Mouse (Mus musculus) brain, adult 2 months (tissue): ENCODE results near the gene Tnfrsf8.

Experiments
- DNase-seq: peaks from one replicate; pipeline ENCODE4 v3.0.0; 2011; ENCODE audit warnings: low read depth, low spot score

Gene Tnfrsf8

DNA sequence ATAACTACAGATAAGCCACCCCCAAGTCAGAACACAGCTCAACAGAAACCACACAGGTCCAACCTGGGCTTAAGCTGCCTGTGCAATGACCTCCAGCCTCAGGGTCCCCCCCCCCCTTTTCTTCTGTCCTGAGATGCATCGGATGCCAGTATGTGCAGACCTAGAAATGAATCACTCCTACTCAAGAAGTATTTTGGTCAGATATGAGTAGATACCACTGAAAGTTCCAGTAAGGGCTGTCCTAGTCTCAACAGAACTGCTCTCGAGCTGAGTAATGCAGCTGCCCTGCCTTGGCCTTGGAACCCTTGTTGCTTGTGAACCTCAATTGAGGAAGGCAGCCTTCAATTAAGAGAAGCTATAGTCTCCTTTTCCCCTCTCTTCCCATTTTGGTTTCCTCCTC is 4.1 kb downstream of the Tnfrsf8 start:
- no peak for DNase-seq

DNA sequence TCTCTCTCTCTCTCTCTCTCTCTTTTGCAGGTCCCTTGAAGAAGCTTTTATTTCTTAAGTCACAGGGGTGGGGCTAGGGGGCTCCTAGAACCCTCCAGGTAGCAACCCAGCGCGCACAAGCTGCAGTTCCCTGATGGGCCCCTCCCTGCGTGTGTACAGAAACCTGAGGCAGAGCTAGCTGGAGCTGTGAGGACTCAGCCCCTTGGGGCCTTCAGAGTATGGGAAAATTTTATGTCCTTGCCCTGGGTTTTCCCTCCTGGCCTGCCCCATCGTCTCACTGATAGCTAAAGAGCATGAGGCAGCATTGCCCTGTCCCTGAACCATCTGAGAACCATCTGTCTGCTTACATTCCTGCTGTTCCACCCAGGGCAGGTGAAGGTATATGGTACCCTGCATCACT is 8.5 kb downstream of the Tnfrsf8 start:
- DNase-seq = no peak

DNA sequence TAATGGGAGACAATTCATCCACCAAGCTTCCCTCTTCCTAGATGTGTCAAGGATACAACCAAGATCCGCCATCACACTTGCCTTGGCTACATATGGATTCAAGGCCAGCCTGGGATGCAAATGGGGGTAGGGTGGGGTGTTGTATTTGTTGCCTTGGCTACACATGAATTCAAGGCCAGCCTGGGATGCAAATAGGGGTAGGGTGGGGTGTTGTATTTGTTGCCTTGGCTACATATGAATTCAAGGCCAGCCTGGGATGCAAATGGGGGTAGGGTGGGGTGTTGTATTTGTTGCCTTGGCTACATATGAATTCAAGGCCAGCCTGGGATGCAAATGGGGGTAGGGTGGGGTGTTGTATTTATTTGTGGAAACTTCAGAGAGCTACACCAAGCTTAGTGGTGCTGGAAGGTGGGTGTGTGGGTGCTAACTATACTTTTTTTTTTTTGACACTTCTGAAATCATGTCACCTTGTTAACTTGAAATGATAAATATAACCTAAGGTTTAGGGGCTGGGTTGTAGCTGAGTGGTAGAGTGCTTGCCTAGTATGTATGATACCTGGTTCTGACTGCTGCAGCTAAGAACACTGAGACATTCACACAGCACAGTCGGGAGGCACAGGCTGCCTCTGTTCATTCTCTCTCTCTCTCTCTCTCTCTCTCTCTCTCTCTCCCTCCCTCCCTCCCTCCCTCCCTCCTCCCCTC is 9.2 kb downstream of the Tnfrsf8 start:
- peak; percentile 24 for DNase-seq

DNA sequence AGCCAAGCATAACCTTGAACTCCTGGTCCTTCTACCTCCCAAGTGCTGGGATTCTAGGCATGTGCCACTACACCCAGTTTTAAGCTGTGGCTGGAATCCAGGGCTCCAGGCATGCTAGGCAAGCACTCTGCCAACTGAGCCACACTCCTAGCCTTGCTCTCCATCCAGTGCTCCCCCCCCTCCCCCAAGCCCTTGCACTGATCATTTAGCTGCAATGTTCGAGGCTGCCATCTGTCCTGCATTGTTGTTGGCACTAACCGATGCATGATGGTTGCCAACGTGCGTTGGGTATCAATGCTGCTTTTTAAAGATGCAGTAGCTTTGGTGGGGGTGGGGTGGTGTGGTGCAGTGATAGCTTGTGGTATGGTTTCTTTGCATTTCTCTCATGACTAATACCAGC is 10.9 kb downstream of the Tnfrsf8 start:
- peak; percentile 41 for DNase-seq

DNA sequence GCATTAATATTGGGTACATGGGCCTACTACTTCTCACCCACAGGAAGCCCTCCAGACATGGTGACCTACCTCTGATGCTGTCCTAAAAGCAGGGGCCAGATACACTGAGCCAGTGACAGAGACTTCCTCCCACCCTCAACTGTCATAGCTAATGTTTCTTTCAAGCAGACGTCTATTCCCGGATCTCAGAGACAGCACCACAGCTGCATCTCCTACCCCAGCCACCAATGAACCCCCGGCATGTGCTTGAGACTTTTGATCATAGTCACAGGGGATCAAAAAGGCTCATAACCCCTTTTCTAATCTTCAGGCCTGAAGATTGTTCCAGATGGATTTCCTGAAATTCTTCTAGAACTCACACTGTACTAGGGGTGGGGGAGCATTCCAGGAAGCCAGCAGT is 12.9 kb downstream of the Tnfrsf8 start:
- no peak for DNase-seq

DNA sequence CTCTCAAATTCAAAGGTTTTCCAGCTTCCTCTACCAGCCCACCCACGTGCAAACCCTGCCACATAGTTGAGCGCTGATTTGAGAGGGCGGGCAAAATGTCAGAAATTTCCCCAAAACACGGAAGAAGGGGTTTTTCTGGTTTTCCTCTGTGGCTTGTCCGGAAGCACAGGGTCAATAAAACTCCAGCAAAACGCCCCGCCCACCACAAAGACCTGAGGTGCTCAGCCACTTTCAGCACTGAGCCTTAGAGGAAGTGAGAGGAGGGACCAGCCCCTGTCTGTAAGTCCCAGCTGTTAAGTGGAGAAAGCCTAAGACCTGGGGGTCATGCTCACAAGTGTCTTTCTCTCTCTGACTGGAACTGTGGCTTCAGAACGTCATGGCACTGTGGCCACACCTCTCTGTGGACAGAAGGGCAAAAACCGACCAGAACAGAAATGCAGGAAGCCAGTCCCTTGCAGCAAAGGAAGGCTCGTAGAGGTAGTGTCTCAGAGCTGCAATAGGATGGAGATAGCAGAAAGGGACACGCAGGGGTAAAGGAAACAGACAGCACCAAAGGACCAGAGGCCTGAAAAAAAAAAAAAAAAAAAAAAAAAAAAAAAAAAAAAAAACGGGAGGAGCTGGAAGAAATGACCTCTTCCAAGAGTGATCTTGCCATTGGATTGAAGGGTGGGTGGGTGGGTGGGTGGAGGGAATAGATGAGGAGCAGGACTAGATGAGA is 14.6 kb downstream of the Tnfrsf8 start:
- DNase-seq = no peak

DNA sequence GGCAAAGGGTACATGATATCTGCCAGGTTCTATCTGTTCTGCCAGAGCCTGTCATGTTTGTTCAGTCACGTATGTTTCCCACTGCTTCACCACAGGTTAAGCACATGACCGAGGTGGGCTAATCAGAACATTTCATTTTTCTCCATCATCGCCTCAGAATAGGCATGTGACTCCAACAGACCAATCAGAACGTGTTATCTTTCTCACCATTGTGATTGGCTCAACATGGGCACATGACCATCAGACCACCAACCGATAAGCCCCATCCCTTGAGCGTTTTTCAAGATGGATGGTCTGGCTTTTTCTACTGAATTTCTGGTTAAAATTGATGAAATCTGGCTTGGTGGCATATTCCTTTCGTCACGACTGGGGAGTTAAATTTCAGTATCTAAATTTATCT is 15.6 kb downstream of the Tnfrsf8 start:
- DNase-seq = no peak

DNA sequence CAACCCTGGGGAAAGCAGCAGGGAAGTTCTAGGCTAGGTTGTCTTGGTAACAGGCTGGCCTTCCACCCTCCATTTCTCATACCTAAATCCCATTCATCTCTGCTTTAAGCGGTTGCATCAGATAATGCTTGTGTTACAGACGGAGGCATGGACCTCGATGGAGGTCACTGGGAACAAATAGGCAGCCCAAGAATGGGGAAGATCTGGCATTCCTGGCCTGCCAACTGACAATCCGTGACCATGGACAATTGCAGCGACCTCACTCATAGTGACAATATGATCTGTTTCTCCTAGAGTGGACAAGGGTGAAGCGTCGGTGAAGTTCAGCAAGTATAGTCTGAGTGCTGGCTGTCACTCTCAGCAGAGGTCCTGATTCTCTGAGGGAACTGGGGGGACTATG is 16.1 kb downstream of the Tnfrsf8 start:
- DNase-seq = no peak

DNA sequence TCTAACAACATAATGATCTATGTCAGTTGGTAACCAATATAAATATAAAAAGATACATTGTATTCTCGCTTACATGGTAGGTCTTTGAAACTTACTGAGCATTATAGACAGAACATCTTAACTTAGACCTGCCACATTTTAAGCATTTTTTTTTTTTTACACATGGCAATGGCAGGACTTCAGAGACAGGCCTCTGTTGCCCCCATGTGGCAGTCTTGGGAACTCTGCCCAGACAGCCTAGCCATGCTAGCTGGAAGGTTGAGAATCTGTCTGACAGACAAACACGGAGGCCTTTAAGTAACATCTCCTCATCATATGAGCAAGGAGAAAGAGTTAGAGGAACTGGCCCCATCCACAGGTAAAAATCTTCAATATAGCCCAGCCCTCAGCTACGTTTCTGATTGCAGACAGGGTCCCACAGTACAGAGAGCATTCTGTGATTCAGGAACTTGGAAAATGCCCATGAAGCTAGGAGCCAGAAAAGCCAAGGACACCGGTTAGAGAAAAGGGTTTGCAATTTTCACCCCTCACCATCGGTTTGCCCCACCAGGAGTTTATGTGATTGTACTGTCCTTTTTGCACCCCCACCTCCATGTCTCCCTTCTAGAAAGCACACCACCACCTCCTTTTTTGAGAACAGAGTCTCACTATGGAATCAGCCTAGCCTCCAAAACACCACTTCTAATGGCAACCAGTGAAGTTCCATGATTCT is 19.2 kb downstream of the Tnfrsf8 start:
- peak; percentile 68 for DNase-seq

DNA sequence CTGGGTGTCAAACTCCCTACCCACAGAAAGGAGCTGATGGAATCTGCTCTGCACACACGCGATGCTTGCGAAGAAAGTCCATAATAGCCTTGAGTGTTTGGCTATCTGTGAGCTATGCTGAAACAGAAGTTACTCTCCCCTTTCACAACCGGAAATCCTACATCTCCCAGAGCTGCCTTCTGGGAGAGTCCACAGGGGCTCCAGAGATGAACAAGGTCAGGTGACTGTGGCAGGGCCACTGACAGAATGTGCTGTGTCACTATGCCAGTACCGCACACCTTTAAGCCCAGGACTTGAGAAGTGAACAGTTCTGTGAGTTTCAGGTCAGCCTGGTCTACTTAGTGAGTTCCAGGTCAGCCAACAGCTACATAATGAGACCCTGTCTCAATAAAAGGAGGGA is 20.4 kb downstream of the Tnfrsf8 start:
- no peak for DNase-seq

DNA sequence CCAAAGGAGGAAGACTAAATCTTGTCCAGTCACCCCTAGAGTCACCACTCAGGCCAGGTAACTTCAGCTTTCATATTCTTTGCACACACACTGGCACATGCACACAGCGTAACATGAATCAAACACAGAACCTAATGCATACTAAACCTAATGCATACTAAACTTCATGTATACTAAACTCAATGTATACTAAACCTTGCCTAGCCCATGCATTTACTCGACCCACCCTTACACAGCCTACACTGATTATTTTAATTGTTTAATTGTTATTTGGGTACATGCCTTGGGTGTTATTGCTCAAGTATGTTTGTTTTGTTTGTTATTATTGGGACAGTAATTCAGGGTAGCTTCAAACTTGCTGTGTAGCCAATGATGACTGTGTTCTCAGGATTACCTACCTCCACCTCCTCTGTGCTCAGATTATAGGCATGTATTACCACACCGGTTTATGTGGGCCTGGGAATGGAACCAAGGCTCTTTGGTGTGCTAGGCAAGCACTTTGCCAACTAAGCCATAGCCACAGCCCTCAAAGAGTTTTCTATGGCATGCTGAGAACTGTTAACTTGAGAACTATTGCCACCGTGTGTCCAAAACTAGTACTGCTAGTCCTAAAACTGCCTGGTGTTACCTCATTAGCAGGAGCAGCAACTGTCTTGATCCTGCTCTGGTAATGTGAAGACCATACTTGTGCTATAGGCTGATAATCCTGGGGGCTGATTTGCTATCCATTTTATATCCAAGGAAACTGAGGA is 28.4 kb downstream of the Tnfrsf8 start:
- peak; percentile 82 for DNase-seq

DNA sequence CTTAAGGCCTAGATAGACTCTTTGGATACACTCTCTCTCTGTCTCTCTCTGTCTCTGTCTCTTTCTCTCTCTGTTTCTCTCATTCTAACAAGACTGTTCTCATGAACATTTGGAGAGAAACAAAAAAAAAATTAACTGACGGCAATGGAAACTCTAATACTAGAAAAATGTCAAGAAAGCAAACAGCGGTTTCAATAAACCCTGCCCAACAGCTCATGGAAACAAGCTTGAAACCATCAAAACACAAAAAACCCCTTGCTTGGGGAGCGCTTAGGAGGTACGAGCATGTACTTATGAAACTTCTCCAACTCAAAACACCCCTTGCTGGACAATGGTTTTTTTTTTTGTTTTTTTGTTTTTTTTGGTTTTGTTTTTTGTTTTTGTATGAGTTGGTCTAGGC is 30.3 kb downstream of the Tnfrsf8 start:
- DNase-seq = no peak

DNA sequence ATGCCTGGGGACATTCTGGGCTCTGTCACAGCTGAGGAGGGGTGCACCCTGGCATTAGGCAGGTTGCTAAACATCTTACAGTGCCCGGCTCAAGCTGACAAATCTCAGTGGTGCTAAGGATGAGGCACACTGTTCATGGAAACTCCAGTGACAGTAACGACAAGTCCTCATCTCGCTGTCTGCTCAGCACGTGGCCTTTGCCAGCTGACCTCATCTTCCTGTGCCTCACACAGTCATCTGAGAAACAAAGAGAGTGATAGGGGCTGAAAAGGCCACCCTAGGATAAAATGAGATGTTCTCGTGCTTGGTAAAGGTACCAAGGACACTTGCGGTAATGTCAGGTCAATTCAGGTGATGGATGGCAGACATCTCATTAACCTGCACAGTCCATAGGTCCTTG is 31.5 kb downstream of the Tnfrsf8 start:
- DNase-seq = no peak

DNA sequence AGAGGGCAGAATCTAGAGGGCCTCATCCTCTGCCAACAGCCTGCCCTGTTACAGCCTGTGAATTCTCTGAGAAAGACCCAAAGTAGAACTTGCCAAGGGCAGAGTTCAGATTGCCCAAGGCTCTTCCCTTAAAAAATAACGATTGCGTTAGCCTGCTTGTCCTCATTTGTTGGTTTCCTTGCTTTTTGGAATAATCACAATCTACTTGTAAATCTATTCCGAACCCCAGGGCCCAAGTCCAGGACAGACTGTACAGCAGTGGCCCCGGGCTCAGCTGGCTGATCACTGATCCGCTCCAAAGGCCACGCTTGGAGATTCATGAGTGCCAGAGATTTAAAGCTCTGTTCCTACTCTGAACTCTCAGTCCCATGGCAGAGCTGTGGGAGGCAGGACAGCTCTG is 34.0 kb downstream of the Tnfrsf8 start:
- no peak for DNase-seq

DNA sequence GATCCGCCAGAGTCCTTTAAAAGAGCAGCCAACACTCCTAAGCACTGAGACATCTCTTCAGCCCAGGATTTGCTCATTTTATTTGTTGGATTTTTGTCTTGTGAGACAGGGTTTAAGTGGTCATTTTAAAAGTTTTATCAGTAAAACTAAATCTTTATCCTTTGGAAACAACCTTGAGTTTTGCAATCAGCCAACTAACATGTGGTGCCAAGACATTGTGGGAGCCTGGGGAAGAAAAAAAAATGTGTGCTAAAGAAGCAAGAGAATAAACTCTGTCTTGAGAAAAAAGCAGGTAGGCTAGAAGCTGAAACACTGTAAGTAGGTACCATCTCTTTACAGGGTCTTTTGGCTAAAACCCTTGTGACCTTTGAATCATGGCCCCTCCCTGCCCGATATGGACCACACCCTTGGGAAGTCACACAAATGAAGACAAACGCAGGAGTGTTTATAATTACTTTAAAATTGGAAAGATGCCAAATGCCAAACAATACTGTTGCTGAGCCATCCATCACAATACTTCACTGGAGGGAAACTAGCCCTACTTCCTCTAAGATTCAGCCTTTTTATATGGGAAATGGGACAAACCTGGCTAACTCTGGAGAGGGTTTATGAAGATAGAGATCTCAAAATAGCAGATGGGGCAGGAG is 36.1 kb downstream of the Tnfrsf8 start:
- no peak for DNase-seq

DNA sequence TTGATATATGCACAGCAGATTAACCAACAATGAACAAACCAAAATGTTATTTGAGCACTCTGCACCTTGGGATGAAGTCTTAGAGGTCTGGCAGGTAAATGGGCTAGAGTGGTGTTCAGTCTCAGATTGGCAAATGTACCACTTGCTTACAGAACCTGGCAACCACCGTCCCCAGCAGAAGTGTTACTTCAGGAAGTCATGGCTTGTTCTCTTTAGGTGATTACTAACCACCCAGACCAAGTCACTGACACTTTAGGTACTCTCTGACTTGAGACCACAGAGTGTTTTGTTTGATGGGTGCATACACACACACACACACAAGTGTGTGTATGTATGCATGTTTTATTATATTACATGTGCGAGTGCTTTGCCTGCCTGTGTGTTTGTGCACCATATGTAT is 36.7 kb downstream of the Tnfrsf8 start:
- DNase-seq = no peak

DNA sequence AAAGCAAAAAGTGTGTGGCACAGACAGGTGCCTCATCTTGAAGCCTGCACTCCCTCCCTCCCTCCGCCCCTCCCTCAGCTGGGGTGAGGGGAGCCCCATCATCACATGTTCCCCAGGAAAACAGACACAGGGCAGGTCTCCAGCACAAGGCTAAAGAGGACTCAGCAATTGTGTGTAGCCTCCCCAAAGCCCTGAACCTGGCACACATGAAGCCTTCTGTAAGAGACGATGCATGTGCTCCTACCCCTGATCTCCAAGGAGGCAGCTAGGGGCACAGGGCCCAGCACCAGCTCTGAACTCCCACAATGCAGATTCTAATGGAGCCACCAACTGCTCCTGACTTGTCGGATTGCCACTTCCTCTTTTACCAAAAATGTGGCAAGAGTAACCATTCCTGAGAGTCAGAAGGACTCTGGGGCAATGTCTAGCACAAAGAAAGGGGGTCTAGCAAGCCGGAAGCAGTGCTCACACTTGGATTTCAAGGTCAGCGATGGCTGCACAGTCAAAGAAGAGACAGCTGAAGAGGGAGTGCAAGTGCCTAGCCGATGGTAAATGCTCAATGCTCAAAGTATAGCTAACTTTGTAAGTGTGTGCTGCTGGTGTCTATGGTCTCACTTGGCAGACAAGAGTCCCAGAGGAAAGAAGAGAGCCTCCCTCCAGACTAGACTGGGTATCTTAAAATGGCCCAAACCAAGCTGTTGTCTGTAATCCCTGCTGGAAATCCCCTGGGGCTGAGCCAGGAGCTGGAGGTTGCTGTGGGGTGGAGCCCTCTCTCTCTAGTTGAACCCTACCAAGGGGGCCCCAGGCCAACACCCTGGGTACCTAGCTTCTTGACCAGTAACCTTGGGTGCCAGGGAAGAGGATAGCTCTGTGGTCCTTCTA is 38.4 kb downstream of the Tnfrsf8 start:
- no peak for DNase-seq

DNA sequence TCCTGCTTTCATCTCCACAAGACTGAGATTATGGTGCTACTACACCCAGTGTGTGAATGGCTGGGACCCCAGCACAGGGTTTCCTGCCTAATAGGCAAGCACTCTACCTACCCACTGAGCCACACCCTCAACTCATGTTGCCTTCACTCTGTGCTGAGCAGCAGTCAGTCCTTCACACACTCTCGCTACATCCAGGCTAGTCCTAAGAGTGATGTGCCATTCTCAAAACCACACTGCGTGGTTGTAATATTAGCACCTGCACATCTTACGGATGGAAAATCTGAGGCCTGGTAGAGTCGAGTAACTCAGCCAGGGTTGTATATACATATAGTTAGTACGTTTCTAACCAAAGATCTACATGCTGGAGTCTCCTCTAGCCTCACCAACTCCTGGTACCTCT is 40.1 kb downstream of the Tnfrsf8 start:
- no peak for DNase-seq

DNA sequence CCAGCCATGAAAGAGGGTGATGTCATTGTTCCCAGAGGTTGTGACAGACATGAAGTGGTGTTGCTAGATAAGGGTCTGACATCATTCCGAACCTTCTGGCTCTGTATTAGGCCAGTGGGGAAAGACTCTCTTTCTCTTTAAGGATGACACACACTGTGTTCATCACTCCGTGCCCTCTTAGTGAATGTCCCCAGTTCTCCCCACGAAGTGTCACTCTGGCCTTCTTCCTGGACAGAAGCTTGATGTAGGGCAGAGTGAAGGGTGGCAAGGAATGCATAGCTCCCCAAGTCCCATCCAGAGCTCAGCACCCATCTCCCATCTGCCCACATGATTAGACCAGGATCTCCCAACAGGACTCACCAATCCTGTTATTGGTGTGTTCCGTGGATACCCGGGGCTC is 41.0 kb downstream of the Tnfrsf8 start:
- no peak for DNase-seq

DNA sequence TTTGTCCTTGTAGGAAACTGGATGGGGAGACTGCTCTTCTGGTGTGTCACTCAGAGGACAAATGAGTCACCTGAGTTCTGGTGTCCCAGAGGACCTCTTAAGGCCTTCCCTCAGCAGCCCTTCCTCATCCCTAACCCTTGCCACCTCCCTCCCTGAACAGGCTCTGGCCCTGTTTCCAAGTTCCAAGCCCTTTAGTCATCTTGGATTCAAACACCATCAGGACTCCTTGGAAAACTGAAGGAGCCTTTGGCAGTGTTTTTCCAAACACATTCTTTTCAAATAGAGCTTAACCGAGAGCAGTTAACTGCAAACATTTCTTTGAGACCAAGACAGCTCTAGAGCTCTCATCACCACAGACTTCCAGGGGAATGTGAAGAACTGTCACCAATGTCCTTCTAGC is 42.2 kb downstream of the Tnfrsf8 start:
- no peak for DNase-seq

DNA sequence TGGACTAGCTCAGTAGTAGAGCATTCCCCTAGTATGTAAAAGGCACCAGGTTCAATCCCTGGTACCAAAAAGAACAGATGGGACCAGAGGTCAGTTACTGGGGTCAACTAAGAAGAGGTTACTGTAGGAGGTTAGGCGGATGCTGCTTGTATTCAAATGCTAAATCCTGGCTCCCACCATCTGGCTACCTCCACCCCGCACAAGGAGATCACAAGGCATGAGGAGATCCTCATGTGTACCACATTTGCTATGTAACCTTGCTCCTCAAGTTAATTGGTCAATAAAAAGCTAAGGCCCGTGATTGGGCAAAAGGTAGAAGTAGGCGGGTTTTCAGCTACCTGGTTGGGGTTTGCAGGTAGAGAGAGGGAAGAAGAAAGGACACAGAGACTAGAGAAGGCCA is 43.3 kb downstream of the Tnfrsf8 start:
- DNase-seq = no peak
